Mouse (Mus musculus) small intestine, adult 2 months (tissue): ENCODE measurements around the gene Tmem182.

ENCODE experiments used
- CTCF ChIP-seq: fragments of 200-500 bp; IDR thresholded peaks from 2 replicates; pipeline ENCODE4 v1.5.1; 2012; ENCODE audit warnings: low read depth, mild to moderate bottlenecking, control low read depth, inconsistent platforms, low read length, moderate library complexity, mixed read lengths; ENCODE audit not compliant: insufficient replicate concordance, insufficient read length; ENCODE audit errors: extremely low read depth
- POLR2A ChIP-seq: fragments of 200-500 bp; IDR thresholded peaks from 2 replicates; pipeline ENCODE4 v1.6.1; 2012; ENCODE audit warnings: low read depth, mild to moderate bottlenecking, control low read depth, inconsistent platforms, low read length, moderate library complexity

DNA sequence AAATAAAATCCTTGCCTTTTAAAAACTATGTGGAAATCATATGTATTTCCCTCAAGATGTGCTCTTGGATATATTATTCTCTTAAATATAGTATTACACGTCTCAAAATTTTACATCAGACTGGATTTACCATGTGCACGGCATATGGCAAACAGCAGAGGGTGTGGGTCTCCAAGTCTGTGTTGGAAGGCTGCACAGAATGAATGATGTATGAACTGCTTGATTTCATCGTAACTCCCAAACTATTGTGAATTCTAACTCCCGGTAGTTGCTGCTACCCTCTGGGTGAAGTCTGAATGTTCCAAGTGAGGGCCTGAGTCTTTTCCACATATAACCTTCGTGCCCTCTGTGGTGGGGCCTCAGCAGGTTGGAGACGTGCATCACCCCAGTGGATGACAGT is 16.4 kb upstream of the Tmem182 start:
- TF ChIP-seq CTCF (no peak), POLR2A (no peak)
